Mouse (Mus musculus): ENCODE results near the gene Lrp5.

DNA sequence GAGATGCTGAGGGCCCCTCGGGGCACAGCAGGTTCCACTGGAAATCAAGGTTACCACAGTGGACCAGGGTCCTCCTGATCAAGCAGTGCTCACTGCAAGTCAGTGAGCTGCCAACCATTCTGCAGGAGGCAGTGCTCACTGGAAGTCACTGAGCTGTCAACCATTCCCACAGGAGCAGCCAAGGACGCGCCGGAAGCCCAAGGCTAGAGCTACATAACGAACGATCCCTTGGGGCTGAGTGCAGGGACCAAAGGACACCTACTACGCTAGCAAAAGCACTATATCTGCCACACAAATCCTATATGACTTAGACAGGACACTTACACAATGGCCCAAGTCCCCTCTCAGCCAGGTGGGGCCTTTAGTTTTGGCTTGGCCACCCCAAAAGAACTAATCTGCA, 5.6 kb downstream of the Lrp5 start:
- TF ChIP-seq CTCF (IDR thresholded peaks at IDR 0.05; ENCODE audit: control insufficient read depth, insufficient read depth, insufficient read length) (no peak), MYOD1 (IDR thresholded peaks at IDR 0.05; ENCODE audit: control insufficient read depth, insufficient read length, low read depth) (no peak)
